Mouse (Mus musculus): ENCODE measurements around the gene Dock9.

Dock9 gene

DNA sequence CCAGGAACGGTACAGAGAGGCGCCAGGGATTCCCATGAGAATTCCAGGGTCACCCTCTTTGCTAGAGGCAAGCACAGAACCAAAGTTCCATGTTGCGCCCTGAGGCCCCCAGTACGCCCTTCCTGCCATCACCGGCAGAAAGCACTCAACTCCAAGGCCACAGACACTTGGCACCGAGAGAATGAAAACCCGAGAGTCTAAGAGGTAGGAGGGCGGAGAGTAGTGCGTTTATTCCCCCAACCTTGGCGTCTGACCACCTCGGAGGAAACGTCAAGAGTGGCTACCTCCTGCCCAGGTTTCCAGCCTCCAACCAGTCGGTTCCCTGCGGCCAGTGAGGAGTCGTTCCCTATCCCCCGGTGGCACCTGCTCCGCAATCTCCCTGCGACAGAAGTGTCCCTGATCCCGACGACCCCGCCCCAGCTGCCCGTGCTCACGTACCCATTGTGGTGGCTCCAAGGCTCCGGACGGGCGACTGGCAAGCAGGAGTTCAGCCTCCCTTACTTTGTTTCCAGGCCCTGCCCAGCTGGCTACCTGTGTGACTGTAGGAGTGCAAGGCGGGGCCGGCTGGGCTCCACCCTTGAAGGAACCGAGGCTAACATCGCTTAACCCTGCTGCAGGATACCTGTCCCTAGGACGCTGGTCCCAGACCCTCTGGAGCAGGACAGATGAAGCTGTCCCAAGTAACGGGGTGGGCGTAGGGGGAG is 292.7 kb downstream of the Dock9 start, which contains the start of gene Slc15a1:
Gene Slc15a1 (minus strand): TSS at position 472 of the 704 bp plus-strand sequence.
- DNase-seq, result no peak

GRCm38 (mm10) chr14:121500577-121500976 is 297.1 kb downstream of the Dock9 start:
- no peak for DNase-seq

GRCm38 (mm10) chr14:121499769-121500168 is 297.9 kb downstream of the Dock9 start:
- no peak for DNase-seq

DNA sequence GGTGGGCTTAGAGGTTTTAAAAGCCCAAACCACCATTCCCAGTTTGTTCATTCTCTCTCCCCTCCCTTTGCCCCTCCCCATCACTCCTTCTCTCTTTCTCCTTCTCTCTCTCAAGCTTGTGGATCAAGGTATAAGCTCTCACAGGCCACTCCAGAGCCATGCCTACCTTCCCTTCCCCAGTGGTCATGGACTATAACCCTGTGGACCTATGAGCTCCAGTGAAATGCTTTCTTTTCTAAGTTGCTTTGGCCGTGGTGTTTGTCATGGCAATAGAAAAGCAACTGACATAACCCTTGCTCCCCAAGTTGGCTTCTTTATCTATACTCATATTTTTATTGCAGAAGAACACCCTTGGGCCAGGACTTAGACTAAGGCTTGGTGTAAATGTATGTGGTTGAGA is 299.8 kb downstream of the Dock9 start:
- no peak for DNase-seq

DNA sequence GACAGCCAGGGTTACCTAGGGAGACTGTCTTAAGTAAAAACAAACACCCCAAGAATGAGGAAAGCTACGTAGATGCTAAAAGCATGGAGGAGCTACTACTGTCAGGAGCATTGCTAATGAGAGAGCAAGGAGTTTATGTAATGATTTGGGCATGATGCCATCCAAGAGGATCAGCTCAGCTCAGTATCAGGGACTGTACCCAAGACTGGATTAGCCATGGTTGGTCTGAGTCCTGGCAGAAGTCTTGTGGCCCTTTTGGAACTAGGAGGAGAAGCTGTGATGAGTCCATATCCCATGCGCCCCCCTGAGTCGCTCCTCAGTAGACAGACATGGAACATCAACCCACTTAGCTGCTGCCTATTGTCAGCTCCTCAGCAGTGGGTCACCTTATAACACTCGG is 301.9 kb downstream of the Dock9 start:
- DNase-seq, result no peak

DNA sequence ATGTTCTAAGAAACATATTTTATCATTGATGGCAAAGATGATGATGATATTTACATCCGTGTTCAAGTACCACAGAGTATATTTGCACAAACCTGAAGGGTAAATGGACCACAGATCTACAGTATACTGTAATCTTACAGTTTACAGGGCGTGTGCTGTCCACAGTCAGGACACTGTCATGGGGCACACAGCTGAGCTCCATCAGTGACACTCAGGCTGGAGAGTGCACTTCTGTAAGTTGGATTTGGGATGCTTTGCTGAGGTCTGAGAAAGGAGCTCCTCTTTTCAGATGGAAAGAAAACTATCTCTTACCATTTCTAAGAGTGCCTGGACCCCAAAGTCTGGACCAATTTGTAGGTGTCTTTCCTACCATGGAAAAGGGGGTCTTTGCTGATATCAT is 302.5 kb downstream of the Dock9 start:
- DNase-seq, result no peak

DNA sequence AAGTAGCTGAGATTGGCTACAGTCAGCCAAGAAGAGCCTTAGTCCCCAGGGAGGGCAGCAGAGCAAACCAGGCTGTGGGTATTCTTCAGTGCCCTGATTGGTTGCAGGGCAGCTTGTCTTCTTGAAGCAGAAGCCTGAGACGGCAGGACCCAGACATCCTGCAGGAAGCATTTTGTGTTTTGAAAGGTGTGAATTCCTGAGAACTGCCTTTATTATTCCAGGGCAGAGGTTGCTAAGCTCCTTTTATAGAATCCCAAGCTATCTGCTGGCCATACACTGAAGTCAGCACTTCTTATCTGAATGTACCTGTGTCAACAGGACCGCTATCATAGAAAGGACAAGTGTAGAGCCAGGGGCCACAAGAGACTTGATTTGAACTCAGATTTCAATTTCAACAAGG is 303.4 kb downstream of the Dock9 start:
- DNase-seq, result no peak

DNA sequence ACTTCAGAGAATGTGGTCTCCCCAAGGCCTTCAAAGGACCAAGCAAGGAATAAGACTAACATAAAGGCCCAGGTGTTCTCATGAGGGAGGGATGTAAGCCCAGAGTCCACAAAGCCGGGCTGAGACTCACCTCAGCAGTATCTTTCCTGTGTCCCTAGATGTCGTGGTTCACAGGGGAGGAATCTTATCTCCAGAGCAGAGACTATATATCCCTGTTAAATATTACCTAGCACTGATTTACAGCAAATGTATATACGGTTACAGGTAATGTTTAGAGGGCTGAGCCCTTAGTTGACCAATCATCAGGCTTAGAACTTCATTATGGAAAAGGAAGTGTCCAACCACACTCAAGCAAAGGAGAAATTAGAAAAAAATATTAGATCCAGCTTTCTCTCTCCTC is 303.9 kb downstream of the Dock9 start:
- DNase-seq, result no peak

GRCm38 (mm10) chr14:121492328-121492727 is 305.3 kb downstream of the Dock9 start:
- no peak for DNase-seq

Data from thymus, postnatal 36 days (tissue).